Mouse (Mus musculus) G1E-ER4 (cell line): ENCODE data around the gene Ankub1. TPM values are rescaled to one million over a fixed set of nuclear protein-coding genes. Genes with fewer than 3 reads are reported as not detected.

ENCODE experiments used
- GATA1 ChIP-seq: IDR thresholded peaks from one replicate; pipeline ENCODE4 v1.8.0; 2012; ENCODE audit warnings: low read length, inconsistent platforms
- polyA plus RNA-seq: library from polyadenylated mRNA; stranded (reverse); fragments of >175 nt; gene quantifications from 2 replicates; pipeline ENCODE4 v1.2.3, GENCODE M21; 2012

The Ankub1 gene
- not detected in 2 replicates for polyA plus RNA-seq

DNA sequence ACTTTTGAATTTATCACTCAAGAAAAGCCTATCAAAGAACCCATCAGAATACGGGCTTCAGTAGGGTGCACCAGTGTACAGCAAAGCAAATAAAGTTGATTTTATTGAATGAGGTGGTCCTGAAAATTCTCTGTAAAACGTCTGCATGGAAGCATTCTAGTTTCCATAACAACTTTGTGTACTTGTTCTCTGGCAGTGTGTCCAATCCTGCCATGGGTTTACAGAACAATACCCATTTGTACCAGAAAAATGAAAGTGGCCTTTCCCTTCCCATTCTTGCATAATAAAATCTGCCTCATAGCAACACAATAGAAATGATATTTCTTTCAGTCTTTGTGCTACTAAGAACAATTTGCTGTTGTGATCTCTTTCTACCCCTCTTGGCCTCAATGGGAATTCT lies at the start of gene Ankub1:
Gene Ankub1, minus strand, starts transcription at position 81 of the 400 bp plus-strand sequence.
- no peak for TF ChIP-seq GATA1

DNA sequence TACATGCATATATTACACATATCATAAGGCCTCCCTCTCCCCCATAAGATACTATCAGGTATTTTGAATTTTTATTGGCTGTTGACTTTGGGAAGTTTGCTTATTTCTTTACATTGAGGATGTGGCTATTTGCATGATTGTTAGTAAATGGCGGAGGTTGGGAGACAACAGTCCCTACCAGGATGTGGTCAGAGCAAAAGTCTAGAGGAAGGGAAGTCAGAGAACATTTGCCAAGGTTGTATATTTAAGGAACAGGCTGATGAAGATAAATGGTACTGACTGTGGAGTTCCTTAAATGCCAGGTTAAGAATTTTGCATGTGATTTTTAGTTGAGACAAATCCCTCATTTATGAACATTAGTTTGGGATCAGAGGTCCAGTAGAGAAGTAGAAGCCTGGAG lies 47.2 kb upstream of the Ankub1 start:
- no peak for TF ChIP-seq GATA1

DNA sequence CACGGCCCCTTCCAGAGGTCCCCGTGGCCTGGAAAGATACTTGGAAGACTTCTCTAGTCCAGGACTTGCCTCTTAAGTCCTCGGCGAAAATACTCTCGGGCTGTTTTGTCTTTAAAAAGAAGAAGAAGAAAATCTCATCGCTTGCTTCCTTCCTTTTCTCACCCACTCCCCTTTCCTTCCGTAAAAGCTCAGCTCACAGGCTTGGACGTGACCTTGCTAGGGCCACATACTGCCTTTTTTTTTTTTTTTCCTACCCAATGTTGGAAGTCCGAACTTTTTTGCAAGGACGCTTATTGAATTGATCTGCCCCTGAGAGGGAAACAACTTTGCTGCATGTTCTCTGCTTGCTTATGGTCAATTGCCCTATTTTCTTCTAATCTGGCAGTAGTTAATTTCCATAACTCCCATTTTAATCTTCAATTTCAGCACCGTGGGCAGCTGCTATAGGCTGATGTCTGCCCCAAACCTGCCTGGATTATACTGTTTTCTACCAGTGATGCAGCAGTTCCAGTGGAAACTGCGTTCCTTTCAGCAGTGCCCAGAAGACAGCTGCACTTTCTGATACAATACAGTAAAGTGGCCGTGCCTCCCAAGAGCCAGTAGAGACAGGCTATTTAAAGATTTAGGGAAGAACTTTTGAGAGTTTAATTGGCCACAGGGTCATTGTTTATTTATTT lies 44.0 kb upstream of the Ankub1 start:
- TF ChIP-seq GATA1: no peak

DNA sequence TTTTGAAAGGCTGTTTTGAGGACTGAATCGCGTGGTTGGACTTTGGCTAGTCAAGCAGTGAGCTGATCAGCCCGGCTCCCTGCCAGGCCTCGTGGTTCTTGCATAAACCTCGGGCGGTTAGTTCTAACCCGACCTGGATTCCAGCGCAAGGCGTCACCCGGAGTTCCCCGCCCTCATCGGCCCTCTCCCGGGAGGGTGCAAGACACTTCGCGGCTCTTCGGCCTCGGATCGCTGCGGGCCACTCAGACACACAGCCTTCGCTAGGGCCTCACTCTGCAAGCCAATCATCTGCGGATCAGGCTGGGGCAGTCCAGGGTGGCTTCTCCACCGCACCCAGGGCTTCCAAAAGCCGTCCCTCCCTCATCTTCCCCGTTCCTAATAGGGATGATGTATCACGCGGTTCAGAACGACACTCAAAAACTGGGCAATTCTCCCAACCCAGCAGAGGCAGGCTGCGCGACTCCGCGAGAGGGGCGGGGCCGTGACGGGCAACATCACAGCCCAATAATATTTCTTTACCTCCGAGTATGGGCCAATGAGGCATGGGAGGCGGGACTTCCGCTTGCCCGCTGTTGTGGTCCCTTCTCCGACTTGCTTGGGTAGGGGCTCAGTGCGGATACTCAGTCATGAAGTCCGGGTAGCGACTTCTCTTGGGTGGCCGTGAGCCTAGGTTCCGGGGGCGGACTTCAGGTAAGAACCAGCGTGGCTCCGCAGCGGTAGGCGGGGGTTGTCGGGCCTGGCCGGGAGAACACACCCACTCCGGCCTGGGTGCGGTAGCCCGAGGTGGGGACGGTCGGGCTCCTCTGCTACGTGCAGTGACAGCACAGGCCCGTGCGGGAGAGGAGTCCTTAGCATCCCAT lies 43.1 kb upstream of the Ankub1 start, which contains the start of gene Rnf13:
Gene Rnf13, plus strand, starts transcription at position 552 of the 860 bp plus-strand sequence.
- TF ChIP-seq GATA1: no peak

DNA sequence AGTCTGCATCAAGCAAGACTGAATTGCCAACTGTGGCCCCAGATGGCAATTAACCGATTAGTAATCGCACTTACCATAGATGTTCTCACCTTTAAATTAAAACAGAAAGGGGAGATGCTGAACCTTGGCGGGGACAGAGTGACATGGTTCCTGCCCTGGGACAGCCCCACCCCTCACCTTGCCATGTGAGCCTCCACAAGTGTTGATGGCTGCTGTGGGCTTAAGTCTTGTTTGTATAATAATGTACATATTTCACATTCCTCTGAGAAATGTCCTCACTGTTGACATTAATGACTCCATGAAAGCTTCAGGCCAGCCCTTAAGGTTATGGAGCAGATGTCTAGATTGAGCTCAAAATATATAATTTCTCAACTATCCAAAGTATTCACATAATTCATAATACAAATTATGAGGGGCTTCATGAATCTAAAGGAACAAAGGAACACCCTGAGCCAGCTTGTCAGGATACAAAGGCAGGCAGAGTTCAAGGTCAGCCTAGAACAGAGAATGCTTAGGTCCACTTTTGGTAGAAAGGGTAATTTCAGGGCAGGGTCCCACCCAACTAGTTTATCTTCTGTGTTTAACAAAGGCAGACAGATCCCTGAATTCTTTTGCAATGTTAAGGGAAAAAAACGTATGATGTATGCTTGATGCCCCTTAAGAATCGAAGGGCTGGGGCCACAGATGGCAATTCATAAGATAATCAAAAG lies 39.8 kb upstream of the Ankub1 start:
- no peak for TF ChIP-seq GATA1

DNA sequence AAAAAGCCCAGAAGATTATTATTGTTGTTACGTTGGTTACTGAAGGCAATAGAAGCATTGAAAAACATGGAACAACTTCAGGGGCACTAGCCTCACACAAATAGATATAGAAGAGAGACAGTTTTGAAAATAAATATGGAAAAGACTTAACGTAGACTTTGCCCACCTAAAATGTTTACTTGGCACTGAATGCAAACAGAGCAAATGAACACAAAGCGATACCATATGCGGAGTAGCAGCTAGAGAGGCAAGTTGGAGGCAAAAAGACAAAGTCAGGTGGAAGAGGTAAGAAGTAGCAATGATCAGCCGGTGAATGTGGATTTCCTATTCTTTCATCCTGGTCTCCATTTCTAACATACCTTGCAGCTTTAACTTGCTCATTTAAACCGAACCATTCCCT lies 21.6 kb upstream of the Ankub1 start:
- TF ChIP-seq GATA1: no peak

DNA sequence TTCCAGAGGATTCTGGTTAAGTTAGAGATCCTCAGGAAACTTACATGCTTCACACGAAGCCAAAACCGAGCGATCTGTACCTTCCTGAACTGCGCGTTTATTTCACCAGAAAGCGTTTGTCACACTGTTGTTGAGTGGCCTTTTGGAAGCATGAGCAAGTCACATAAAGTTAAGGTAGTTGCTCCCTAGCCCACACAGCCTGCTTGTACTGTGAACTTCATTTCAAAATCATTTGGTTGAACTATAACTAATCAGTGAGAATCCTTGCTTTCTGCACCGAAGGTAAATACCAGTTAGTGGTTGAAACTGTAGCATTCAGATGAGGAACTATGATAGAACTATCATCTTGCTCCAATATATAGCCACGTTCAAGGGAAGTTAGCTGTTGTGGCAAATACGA lies 4.2 kb upstream of the Ankub1 start:
- TF ChIP-seq GATA1: no peak

DNA sequence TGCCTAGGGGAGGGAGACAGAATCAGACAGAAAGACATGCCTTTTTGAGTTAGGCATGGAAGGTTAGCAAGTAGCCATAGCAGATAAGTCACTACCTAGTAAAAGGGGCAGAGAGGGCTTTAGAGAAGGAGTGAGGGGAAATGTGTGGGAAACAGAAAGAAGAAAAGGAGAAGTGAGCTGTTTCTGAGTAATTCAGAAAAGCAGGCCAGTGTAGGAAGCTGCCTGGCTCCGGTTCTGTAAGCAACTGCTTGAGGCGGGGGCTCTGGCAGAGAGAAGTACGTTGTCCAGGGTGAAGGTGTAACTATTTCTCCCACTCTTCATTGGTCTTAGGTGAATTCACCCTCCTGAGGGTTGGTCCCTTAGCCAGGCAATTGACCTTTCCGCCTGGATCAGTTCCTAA lies 3.6 kb upstream of the Ankub1 start:
- TF ChIP-seq GATA1: no peak

DNA sequence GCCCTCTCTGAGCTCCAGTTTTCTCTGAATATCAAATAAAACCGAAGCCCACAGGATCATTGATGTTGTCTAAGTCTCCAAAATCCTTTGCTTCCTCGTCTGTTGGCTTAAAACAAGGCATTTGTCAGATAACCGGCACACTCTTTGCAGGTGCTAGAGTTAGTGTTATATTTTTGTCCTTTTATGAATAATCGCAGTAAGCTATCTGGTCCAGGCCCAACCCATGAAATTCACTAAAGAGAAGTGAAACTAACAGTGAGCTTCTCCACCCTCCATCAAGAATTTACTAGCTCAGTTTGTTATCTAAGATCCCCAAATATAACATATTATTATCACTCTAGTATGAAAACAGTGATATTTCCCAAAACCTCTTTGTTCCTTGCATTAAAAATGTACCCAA lies 827 bp downstream of the Ankub1 start:
- no peak for TF ChIP-seq GATA1

DNA sequence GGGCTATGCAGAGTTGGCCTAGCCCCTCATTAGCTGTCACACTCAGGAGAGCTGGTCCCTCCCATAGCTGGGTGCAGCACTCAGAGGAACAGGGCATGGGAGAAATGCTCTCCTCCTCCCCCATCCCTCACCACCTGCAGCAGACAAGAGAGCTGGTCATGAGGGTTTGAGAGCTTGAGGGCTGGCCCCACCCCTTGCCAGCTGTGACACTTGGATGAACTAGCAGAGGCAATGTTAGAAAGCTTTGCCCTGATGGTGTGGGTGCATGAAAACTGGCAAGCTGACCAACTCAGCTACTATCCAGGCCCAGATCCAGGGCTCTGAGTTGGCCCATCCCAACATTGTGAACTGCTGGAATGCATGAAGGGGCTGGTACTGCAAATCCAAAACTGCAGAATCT lies 14.8 kb downstream of the Ankub1 start:
- TF ChIP-seq GATA1: no peak

DNA sequence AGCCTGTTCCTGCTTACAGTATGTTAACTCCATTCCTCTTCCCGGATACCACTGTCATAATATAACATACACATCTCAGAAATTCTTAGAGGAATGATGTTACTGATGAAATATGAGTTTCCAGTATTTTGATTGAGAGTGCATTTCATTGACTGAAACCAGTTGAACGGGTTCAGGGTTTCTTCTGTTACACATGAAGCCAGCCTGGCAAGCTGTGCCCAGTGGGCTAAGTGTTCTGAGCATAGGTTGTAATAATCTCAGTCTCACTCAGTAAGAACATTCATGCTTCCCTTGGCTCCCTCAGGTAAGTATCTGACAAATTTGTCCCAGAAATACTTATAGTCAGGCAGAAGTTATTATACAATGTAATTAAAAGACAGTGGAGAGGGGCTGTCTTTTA lies 18.5 kb downstream of the Ankub1 start:
- no peak for TF ChIP-seq GATA1

DNA sequence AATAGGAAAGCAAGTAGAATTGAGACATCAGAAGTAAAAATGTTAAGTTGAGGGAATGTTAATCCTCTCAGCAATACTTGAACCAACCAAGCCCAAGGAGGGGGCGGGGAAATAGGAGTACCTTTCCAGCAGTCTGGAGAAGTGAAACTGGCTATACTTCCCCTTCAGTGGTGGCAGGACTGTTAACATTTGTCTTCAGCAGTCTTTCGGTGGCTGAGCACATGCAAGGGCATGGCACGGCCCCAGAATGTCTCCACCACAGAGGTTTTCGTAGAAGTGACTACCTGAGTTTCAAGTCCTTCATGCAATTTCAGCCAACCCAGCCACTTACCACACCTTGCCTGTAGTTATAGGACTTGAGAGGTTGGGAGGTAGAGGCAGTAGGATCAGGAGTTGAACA lies 19.0 kb downstream of the Ankub1 start:
- no peak for TF ChIP-seq GATA1

DNA sequence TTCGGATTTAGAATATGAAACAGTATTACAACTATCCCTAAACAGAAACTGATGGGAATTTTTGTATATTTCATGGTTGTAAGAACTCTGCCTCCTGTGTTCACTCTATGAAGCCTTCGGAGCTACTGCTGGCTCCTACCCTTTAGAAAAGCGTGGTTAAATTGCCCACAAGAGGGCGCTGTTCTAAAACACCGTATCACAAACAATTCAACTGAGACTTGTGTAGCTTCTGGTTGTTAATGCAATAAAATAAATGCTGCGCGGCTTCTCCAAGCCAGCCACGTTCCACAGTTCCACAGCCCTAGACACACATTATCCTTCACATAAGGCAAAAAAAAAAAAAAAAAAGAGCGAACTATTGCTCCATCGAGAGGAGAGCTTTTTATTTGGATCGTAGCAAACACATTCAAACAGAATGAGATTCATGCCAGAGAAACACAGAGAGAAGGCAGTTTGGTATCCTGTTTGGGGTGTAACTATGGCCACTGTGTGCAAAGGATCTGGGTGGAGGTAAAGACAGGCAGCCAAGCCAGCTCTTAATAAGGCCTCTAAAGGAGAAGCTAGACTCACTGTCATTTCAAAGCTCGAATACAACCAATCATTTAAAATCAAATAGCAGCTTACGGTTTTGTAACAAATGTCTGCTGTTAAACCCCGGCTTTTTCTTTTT lies 25.4 kb downstream of the Ankub1 start:
- no peak for TF ChIP-seq GATA1

DNA sequence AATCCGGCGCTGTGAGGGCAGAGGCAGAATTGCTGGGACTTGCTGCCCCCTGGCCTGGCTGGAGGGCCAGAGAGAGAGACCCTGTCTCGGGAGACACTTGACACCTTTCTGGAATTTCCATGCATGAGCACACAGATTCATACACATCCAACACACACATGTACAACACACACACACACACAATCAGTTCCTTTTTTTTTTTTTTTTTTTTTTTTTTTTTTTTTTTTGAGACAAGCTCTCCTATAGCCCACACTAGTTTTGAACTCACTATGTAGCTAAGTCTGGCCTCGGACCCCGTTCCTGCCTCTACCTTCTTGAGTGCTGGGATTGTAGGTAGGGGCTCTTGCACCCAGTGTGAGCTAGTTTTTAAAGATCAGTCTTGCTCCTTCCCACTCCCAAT lies 26.7 kb downstream of the Ankub1 start:
- TF ChIP-seq GATA1: no peak

DNA sequence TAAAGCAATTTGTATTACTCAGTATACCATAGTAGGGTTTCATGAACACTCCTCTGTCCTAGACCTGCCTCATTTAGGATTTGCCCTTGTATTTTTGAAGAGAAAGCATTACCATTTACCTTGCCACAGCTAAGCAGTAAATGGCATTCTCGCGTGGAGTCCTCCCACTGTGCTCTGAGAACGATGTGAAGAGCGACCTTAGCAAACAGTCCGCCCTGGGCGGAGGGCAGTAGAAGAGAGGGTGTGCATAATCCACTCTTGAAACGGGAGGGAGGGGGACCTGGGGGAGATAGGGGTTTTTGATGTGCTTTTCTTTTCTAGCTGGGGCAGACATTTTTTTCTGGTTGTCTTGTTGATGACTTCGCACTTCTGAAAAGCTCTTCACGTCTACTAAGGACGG lies 27.9 kb downstream of the Ankub1 start:
- TF ChIP-seq GATA1: no peak

DNA sequence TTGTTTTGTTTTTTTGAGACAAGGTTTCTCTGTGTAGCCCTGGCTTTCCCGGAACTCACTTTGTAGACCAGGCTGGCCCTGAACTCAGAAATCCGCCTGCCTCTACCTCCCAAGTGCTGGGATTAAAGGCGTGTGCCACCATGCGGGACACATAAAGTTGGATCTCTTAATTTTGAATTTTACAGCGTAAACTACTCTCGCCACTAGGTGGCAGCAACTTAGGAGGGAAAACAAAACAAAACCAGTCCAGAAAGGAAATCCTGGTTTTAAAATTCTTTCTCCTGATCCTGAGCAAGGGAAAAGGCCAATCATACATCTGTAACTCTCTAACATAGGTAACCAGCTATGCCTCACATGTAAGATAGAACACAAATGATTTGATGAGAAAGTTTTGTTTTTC lies 28.9 kb downstream of the Ankub1 start:
- no peak for TF ChIP-seq GATA1
